Mouse (Mus musculus) intestine, embryonic 14.5 days (tissue): ENCODE data around the gene Tapbpl. TPM values are rescaled to one million over a fixed set of nuclear protein-coding genes. Genes with fewer than 3 reads are reported as not detected.

Experiments
- ATAC-seq: fragments of 200-750 bp; cut with Nextera tagmentation; replicated peaks from 2 replicates; pipeline ENCODE4 v1.8.0; 2017; ENCODE audit warnings: low read depth, moderate number of reproducible peaks, moderate TSS enrichment, moderate library complexity; ENCODE audit not compliant: low FRiP score, low TSS enrichment
- DNase-seq: peaks from one replicate; pipeline ENCODE4 v3.0.0-alpha.2; 2018; ENCODE audit warnings: low spot score
- H3K27ac ChIP-seq: fragments of 300-500 bp; sonication (generic); 2 replicates; pipeline ENCODE4 v1.5.1; 2014; ENCODE audit warnings: low read depth, mild to moderate bottlenecking, control low read depth
- H3K27me3 ChIP-seq: fragments of 300-500 bp; sonication (generic); replicated peaks from 2 replicates; pipeline ENCODE4 v1.6.1; 2014; ENCODE audit warnings: low read length, control low read depth; ENCODE audit not compliant: control insufficient read depth, insufficient read depth
- H3K36me3 ChIP-seq: fragments of 300-500 bp; sonication (generic); 2 replicates; pipeline ENCODE4 v1.6.1; 2014; ENCODE audit warnings: low read length, control low read depth; ENCODE audit not compliant: control insufficient read depth, insufficient read depth
- H3K4me1 ChIP-seq: fragments of 300-500 bp; sonication (generic); replicated peaks from 2 replicates; pipeline ENCODE4 v1.6.1; 2014; ENCODE audit warnings: low read length, control low read depth, mixed read lengths; ENCODE audit not compliant: control insufficient read depth, insufficient read depth
- H3K4me2 ChIP-seq: fragments of 300-500 bp; sonication (generic); 2 replicates; pipeline ENCODE4 v1.6.1; 2014; ENCODE audit warnings: low read length
- H3K4me3 ChIP-seq: fragments of 300-500 bp; sonication (generic); 2 replicates; pipeline ENCODE4 v1.5.1; 2014; ENCODE audit warnings: low read depth, low read length, control low read depth, mixed read lengths
- H3K9ac ChIP-seq: fragments of 300-500 bp; sonication (generic); 2 replicates; pipeline ENCODE4 v1.6.1; 2014; ENCODE audit warnings: mild to moderate bottlenecking, low read length
- H3K9me3 ChIP-seq: fragments of 300-500 bp; sonication (generic); 2 replicates; pipeline ENCODE4 v1.6.1; 2016; ENCODE audit warnings: low read length, control low read depth; ENCODE audit not compliant: control insufficient read depth
- WGBS: fragments of 180-500 bp; shearing (Covaris S2); extraction: QIAGEN DNeasy Blood & Tissue Kit; methylation state at CpG from one replicate; pipeline ENCODE4 v1.1.7; 2014; 5-methylcytosine and 5-hydroxymethylcytosine counted together
- polyA plus RNA-seq: library from polyadenylated mRNA; unstranded; fragments of >200 nt; fragmentation: Nextera tagmentation; extraction: Ambion mirVana; gene quantifications from 2 replicates; pipeline ENCODE4 v1.2.1, GENCODE M21; 2014

Tapbpl gene
- polyA plus RNA-seq, 1 experiment from 2014 or later, result 5.7 TPM

DNA sequence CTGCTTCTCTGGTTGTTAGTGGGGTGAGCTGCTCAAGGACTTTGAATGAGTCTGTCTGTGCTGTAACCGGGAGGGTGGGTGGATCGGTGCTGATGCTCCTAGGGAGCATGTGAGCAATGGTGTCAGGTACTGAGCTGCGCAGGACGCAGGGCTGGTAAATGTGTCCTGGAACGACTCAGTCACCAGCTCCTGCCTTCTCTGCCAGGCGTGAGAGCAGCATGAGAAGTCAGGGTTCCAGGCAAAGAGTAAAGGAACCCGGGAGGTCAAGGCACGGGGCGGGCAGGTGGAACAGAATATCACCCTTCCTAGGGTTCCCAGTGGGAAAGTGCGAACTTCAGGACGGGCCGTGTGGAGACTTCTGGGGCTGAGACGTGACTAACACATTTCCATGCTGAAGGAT is 34.4 kb upstream of the Tapbpl start:
- Histone ChIP-seq H3K4me1 (no peaks in the 10 kb centered on the region), H3K4me2 (no peak overlapping the region), H3K4me3 (no peak overlapping the region), H3K9ac (no peak overlapping the region), H3K36me3 (no peaks in the 10 kb centered on the region), H3K27ac (no peak overlapping the region), H3K27me3 (no peaks in the 10 kb centered on the region), H3K9me3 (no peaks in the 10 kb centered on the region)
- DNase-seq (no peak), ATAC-seq (no peak)
- 71% methylated on average over 13 of the region's 13 CpGs for WGBS

DNA sequence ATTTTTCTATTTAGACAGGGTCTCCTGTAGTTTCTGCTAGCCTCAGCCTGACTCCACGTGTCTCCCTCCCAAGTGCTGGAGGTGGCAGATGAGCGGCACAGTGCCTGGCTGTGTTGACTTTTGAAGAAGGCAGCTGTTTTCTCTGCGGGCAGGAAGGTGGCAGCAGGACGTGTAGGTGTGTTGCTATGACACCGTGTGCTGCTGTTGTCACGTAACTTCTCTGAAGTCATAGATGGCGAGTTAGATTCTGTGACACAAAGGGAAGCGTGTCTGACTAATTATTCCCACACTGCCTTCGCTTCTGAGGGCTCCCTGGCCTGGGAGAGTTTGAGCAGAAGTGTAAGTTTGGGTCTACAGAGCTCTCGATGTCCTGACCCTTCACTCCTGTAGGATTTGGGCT is 33.6 kb upstream of the Tapbpl start:
- H3K36me3 ChIP-seq, result no peaks in the 10 kb centered on the region
- ATAC-seq (no peak), DNase-seq (no peak)
- WGBS, result 58% methylated on average over 10 of the region's 10 CpGs
- H3K9ac ChIP-seq, result no peak overlapping the region
- no peaks in the 10 kb centered on the region for H3K9me3 ChIP-seq
- H3K4me2 ChIP-seq, result no peak overlapping the region
- H3K4me1 ChIP-seq, result no peaks in the 10 kb centered on the region
- H3K27ac ChIP-seq, result no peak overlapping the region
- no peak overlapping the region for H3K4me3 ChIP-seq
- H3K27me3 ChIP-seq, result no peaks in the 10 kb centered on the region

DNA sequence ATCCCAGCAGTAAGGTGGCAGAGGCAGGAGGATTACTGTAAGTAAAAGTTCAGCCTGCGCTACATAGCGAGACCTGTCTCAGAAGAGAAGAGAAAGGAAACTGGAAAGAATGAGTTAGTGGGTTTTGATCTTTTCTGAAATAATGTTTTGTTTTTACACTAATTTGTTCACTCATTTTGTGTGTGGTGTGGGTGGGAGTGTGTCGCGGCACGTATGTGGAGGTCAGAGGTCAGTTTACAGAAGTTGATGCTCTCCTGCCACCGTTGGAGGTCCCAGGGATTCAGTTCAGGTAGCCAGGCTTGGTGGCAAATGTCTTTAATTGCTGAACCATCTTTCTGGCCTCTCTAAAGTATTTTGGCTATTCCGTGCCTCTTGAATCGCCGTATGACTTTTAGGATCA is 32.6 kb upstream of the Tapbpl start:
- no peak for ATAC-seq
- WGBS, result 73% methylated on average over 9 of the region's 9 CpGs

DNA sequence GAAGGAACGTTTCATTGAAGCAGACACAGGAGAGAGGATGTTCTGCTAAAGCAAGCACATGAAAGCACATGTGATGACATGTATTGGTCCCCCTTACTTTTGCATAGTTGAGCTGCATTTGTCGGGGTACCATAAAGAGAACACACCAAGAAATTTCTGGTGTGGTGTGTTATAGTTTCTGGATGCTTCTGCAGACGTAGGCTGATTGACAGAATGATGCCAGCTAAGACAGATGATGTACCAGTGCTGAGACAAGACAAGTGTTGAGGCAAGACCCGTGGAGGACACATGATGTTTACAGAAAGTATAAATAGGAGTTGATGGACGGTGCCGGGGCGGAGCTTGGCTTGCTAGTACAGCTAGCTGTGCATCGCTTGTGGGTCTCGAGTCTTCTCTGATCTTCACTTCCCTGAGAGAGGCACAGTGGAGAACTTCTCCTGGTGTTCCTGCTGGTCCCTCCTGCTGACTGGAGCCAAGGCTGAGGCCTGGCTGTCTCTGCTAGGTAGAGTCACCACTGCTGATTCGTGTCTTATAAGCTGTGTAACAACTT is 28.4 kb upstream of the Tapbpl start:
- Histone ChIP-seq H3K27me3 (no peaks in the 10 kb centered on the region), H3K9ac (no peak overlapping the region), H3K4me3 (no peak overlapping the region), H3K4me1 (no peaks in the 10 kb centered on the region), H3K4me2 (no peak overlapping the region), H3K36me3 (no peaks in the 10 kb centered on the region), H3K9me3 (no peaks in the 10 kb centered on the region), H3K27ac (no peak overlapping the region)
- DNase-seq, result no peak
- WGBS, result 61% methylated on average over 10 of the region's 10 CpGs
- ATAC-seq, result no peak

More for the DNA sequence above, 32.6 kb upstream of the Tapbpl start:
- no peaks in the 10 kb centered on the region for H3K9me3 ChIP-seq
- no peak overlapping the region for H3K4me3 ChIP-seq
- H3K4me2 ChIP-seq, result no peak overlapping the region
- no peaks in the 10 kb centered on the region for H3K4me1 ChIP-seq
- no peaks in the 10 kb centered on the region for H3K36me3 ChIP-seq
- no peak overlapping the region for H3K9ac ChIP-seq
- no peak for DNase-seq
- H3K27ac ChIP-seq, result no peak overlapping the region
- H3K27me3 ChIP-seq, result no peaks in the 10 kb centered on the region

DNA sequence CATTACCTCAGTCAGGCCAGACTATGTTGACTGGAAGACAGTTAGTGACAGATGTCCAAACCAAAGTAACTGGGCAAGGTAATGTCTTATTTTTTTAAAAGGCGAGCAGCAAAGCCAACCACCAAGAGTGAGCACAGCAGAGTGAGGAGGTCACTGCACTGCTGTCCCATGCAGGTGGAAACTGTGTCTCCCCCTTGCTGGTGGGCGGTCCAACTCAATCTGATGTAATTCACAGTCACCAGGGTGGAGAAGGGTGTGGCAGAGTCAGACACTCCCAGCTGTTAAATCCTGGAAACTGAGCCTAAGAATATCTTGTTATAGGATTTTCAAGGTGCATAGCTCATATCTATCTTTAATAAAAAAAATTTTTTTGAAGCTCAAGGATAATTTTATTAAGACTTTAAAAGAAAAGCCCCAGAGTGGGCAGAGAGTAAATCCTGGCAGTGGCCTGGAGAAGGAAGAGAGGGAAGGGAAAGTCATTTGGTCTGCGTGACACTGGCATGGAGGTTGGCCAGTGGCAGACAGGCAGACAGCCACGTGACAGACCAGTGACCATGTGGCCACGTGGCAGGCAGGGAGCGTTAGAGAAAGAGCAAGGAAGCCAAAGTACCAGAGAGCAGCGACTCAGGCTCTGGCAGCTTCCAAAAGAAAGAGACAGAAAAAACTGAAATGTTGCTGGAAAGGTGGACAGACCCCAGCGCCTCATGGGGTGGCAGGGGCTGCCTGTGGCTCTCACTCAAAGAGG is 24.7 kb upstream of the Tapbpl start:
- no peak overlapping the region for H3K4me3 ChIP-seq
- H3K36me3 ChIP-seq, result no peaks in the 10 kb centered on the region
- H3K27me3 ChIP-seq, result no peaks in the 10 kb centered on the region
- 76% methylated on average over 8 of the region's 8 CpGs for WGBS
- H3K27ac ChIP-seq, result no peak overlapping the region
- H3K4me1 ChIP-seq, result no peaks in the 10 kb centered on the region
- H3K4me2 ChIP-seq, result no peak overlapping the region
- no peaks in the 10 kb centered on the region for H3K9me3 ChIP-seq
- DNase-seq, result no peak
- ATAC-seq, result no peak
- H3K9ac ChIP-seq, result no peak overlapping the region

DNA sequence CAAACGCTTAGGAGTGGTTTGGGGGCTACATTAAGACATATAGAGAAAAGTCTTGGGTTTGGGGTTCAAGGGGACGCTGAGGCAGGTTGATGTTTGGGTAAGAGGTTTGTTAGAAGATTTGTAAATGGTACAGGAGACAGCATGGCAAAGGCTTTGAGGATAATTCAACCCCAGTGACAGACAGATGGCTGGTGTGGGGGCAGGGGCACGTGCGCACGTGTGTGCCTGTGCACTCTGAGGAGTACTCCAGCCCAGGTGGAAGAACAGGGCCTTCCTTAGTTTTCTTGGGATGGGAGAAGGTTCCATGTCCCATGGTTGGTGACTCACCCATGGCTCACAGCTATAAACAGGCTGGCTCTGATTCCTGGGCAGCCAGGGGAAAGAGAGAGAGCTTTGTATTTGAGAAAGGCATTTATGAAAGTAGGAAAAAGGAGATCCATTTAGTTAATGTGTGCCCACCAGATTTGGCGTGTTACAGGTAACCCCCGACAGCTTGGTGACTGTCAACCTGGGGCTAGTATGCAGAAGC is 23.9 kb upstream of the Tapbpl start:
- DNase-seq, result no peak
- Histone ChIP-seq H3K9me3 (no peaks in the 10 kb centered on the region), H3K4me1 (no peaks in the 10 kb centered on the region), H3K9ac (no peak overlapping the region), H3K4me3 (no peak overlapping the region), H3K27me3 (no peaks in the 10 kb centered on the region), H3K4me2 (no peak overlapping the region), H3K36me3 (no peaks in the 10 kb centered on the region), H3K27ac (no peak overlapping the region)
- WGBS, result 83% methylated on average over 7 of the region's 7 CpGs
- no peak for ATAC-seq

DNA sequence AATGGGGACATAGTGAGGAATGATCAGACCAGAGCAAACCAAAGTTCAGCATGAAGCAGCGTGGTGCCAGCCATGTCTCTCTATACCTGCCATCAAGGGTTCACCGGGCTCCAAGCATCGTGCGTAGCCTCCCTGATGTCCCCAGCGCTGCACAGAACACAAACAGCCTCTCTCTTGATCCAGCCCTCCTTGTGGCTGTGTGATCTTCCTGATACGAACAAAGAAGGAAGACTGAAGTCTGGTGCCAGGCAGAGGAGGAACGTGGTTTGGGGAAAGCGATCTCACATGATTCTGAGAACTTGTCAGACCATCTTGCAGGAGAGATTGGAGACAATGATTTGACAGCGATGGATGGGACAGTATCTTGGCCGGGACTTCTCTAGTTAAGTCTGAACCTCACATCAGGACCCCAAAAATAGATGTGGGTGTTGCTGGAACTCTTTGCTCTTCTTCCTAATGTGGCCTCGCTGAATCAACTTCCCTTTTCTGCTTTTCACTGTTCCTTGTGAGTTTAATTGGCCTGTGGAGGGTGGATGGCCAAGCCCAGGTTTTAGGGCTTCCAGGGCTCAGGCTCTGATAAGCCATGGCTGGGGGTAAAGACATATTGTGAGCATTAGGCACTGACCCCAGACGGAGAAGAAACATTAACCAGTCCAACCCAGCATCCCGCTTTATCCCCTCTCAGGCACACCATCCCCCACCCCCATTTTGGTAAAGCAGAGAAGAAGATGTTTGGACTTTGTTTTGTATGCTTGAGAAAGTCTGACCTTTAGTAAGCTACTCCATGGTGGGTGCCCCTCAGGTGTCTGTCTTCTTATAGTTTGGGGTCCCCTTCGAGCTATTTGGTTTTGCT is 22.4 kb upstream of the Tapbpl start:
- no peak overlapping the region for H3K4me2 ChIP-seq
- H3K4me3 ChIP-seq, result no peak overlapping the region
- no peaks in the 10 kb centered on the region for H3K27me3 ChIP-seq
- DNase-seq (no peak), ATAC-seq (no peak)
- H3K27ac ChIP-seq, result no peak overlapping the region
- H3K36me3 ChIP-seq, result no peaks in the 10 kb centered on the region
- no peaks in the 10 kb centered on the region for H3K9me3 ChIP-seq
- WGBS, result 77% methylated on average over 14 of the region's 14 CpGs
- H3K9ac ChIP-seq, result no peak overlapping the region
- no peaks in the 10 kb centered on the region for H3K4me1 ChIP-seq

DNA sequence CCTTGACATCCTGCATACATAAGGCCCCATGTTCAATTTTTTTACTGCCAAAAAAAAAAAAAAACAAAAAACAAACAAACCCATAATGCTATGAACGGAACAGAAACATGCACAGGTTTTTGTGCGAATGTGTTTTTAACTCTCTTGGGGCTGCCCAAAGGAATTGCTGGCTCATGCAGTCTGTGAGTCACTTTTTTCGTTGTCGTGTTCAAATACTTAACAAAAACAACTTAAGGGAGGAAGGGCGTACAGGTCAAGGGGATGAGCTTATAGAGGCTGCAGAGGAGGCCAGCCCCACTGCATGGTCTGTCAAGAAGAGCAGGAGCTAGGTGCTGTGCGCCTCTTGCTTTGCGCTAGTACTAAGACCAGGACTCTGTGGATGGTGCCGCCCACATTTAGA is 21.1 kb upstream of the Tapbpl start:
- H3K9ac ChIP-seq, result no peak overlapping the region
- DNase-seq (no peak), ATAC-seq (no peak)
- H3K36me3 ChIP-seq, result no peaks in the 10 kb centered on the region
- no peaks in the 10 kb centered on the region for H3K9me3 ChIP-seq
- H3K4me3 ChIP-seq, result no peak overlapping the region
- WGBS, result 88% methylated on average over 8 of the region's 8 CpGs
- H3K27ac ChIP-seq, result no peak overlapping the region
- H3K27me3 ChIP-seq, result no peaks in the 10 kb centered on the region
- no peak overlapping the region for H3K4me2 ChIP-seq
- H3K4me1 ChIP-seq, result no peaks in the 10 kb centered on the region
